Comparison of ENCODE assay signal across 45 mouse cellular contexts in the genomic region with DNA sequence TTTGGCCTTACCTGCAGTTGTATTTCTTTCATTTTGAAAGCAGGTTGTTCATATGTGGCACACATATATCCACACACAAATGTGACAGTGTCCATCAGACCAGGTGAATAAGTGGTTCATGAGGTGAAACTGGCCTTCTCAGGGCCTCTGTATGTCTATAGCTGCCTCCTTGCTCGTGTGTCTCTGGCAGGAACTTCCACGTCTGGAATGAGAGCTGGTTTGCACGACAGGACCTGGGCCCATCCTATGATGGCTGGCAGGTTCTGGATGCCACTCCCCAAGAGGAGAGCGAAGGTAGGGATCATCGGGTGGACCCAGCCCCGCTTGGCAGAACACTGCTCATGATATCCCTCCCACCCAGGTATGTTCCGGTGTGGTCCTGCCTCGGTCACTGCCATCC. TPM values are rescaled to one million over a fixed set of nuclear protein-coding genes. Genes with fewer than 3 reads are reported as not detected.
"Had no signal": no experiment of that assay in that cellular context is flagged by ENCODE, and none has a peak within 500 bp of the region (broad histone marks: within the 10 kb centered on the region; RNA-seq: fewer than 3 reads in every experiment).

No protein-coding gene starts in this region.

- H3K4me3 ChIP-seq: left cerebral cortex, adult 2 months; limb, embryonic 10.5 days; limb, embryonic 12.5 days; limb, embryonic 13.5 days; limb, embryonic 15.5 days; liver, embryonic 12.5 days; liver, embryonic 13.5 days; liver, embryonic 15.5 days; lung, embryonic 15.5 days; midbrain, embryonic 10.5 days; midbrain, embryonic 12.5 days; midbrain, embryonic 15.5 days; myocyte; neural tube, embryonic 12.5 days had no signal

- H3K9me3 ChIP-seq: limb, embryonic 10.5 days; limb, embryonic 13.5 days; limb, embryonic 15.5 days; liver, embryonic 12.5 days; liver, embryonic 13.5 days; liver, embryonic 15.5 days; lung, embryonic 15.5 days; midbrain, embryonic 10.5 days; midbrain, embryonic 12.5 days; midbrain, embryonic 15.5 days; neural tube, embryonic 12.5 days had no signal

- H3K9ac ChIP-seq: limb, embryonic 12.5 days; limb, embryonic 13.5 days; limb, embryonic 15.5 days; liver, embryonic 12.5 days; liver, embryonic 13.5 days; liver, embryonic 14.5 days; liver, embryonic 15.5 days; liver, postnatal 0 days; lung, embryonic 14.5 days; lung, embryonic 15.5 days; midbrain, embryonic 12.5 days; midbrain, embryonic 15.5 days; neural tube, embryonic 12.5 days had no signal

- H3K4me2 ChIP-seq: limb, embryonic 12.5 days; limb, embryonic 13.5 days; limb, embryonic 15.5 days; liver, embryonic 11.5 days; liver, embryonic 12.5 days; liver, embryonic 13.5 days; liver, embryonic 15.5 days; lung, embryonic 14.5 days; lung, embryonic 15.5 days; midbrain, embryonic 12.5 days; midbrain, embryonic 15.5 days; neural tube, embryonic 12.5 days had no signal

- H3K36me3 ChIP-seq: limb, embryonic 10.5 days; limb, embryonic 12.5 days; limb, embryonic 13.5 days; limb, embryonic 15.5 days; liver, embryonic 12.5 days; liver, embryonic 13.5 days; liver, embryonic 15.5 days; lung, embryonic 15.5 days; midbrain, embryonic 10.5 days; midbrain, embryonic 12.5 days; midbrain, embryonic 15.5 days; neural tube, embryonic 12.5 days had no signal

- DNase-seq: left cerebral cortex, postnatal 4 days; liver; liver, embryonic 13.5 days; liver, postnatal 0 days; lung, adult 18-20 months; lung, adult 2 months; lung, embryonic 14.5 days; lung, postnatal 10 days; lung, postnatal 14 days; lung, postnatal 36 days; lung, postnatal 4 days; midbrain, embryonic 14.5 days had no signal

- H3K27ac ChIP-seq: left cerebral cortex, adult 2 months; limb, embryonic 10.5 days; limb, embryonic 12.5 days; limb, embryonic 13.5 days; limb, embryonic 15.5 days; liver, embryonic 12.5 days; liver, embryonic 13.5 days; liver, embryonic 14.5 days; liver, embryonic 15.5 days; lung, embryonic 15.5 days; macrophage; midbrain, embryonic 10.5 days; midbrain, embryonic 12.5 days; midbrain, embryonic 15.5 days; neural tube, embryonic 12.5 days had no signal

- H3K4me1 ChIP-seq: limb, embryonic 10.5 days; limb, embryonic 12.5 days; limb, embryonic 13.5 days; limb, embryonic 15.5 days; liver, embryonic 12.5 days; liver, embryonic 13.5 days; liver, embryonic 15.5 days; lung, embryonic 15.5 days; midbrain, embryonic 10.5 days; midbrain, embryonic 12.5 days; midbrain, embryonic 15.5 days; neural tube, embryonic 12.5 days had no signal

- H3K27me3 ChIP-seq: limb, embryonic 12.5 days; limb, embryonic 13.5 days; limb, embryonic 15.5 days; liver, embryonic 12.5 days; liver, embryonic 13.5 days; liver, embryonic 15.5 days; lung, embryonic 15.5 days; midbrain, embryonic 12.5 days; midbrain, embryonic 15.5 days; neural tube, embryonic 12.5 days had no signal

- ATAC-seq: liver, embryonic 12.5 days; liver, postnatal 0 days; lung, postnatal 0 days; midbrain, embryonic 15.5 days; midbrain, embryonic 16.5 days had no signal

RNA-seq across cellular contexts. Expression of a gene that starts 30.8 kb away (rescaled TPM):
- total RNA-seq: liver, adult 2 months; megakaryocyte progenitor cell, adult 5-6 weeks; megakaryocyte-erythroid progenitor cell, adult 5-6 weeks; monocyte, adult 5-6 weeks had no signal
- polyA plus RNA-seq: limb, embryonic 10.5 days; limb, embryonic 11.5 days; limb, embryonic 12.5 days; limb, embryonic 13.5 days; liver, adult 2 months; liver, embryonic 11.5 days; liver, embryonic 12.5 days; liver, embryonic 13.5 days; liver, embryonic 14.5 days; liver, embryonic 15.5 days; liver, embryonic 16.5 days; liver, postnatal 0 days; lung, adult 2 months; lung, embryonic 14.5 days; lung, embryonic 15.5 days; lung, embryonic 16.5 days; lung, postnatal 0 days; macrophage; midbrain, embryonic 10.5 days; midbrain, embryonic 12.5 days; myocyte; neural tube, embryonic 11.5 days; neural tube, embryonic 12.5 days had no signal

RNA-seq across cellular contexts. Expression of a gene that starts 52.0 kb away (rescaled TPM):
- total RNA-seq: left cerebral cortex, adult 18-20 months; left cerebral cortex, adult 2 months; left cerebral cortex, adult 8-10 months; left cerebral cortex, postnatal 10 days; left cerebral cortex, postnatal 14 days; left cerebral cortex, postnatal 25 days; left cerebral cortex, postnatal 36 days; left cerebral cortex, postnatal 4 days; liver, adult 2 months; megakaryocyte progenitor cell, adult 5-6 weeks; megakaryocyte-erythroid progenitor cell, adult 5-6 weeks; midbrain, postnatal 0 days; monocyte, adult 5-6 weeks had no signal
- polyA plus RNA-seq: limb, embryonic 10.5 days; limb, embryonic 11.5 days; limb, embryonic 12.5 days; limb, embryonic 13.5 days; limb, embryonic 15.5 days; liver, adult 2 months; liver, embryonic 12.5 days; liver, embryonic 13.5 days; liver, embryonic 14.5 days; liver, postnatal 0 days; lung, adult 2 months; lung, embryonic 14.5 days; lung, embryonic 15.5 days; lung, embryonic 16.5 days; lung, postnatal 0 days; macrophage; midbrain, embryonic 10.5 days; midbrain, embryonic 12.5 days; midbrain, embryonic 14.5 days; midbrain, embryonic 15.5 days; midbrain, embryonic 16.5 days; midbrain, postnatal 0 days; myocyte; neural tube, embryonic 11.5 days; neural tube, embryonic 12.5 days had no signal
